Mouse (Mus musculus): ENCODE results near the gene Sppl2b. TPM values are rescaled to one million over a fixed set of nuclear protein-coding genes. Genes with fewer than 3 reads are reported as not detected.
"Not testable (repeated sequence)": the region's sequence is repeated elsewhere in the genome, so short reads cannot be mapped to it uniquely, and the experiment has no call there.

Sppl2b gene
- polyA plus RNA-seq, 1 experiment from 2014 or later = 63.9 TPM

DNA sequence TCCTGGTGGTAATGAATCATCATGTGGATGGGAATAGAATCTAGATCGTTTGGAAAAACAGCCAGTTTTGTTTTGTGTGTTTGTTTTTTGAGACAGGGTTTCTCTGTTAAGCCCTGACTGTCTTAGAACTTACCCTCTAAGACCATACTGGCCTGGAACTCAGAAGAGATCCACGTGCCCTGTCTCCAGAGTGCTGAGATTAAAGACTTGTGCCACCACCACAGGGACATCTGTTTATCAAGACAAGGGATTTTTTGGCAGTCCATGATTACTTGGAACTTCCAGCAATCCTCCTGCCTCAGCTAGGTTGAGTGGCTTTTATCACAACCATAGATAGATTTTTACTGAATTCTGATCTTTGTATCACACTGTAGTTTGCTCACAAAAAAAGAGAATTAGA lies 30.2 kb upstream of the Sppl2b start:
- H3K4me2 ChIP-seq = peak overlapping the region; percentile 35; the same call in 1 of the 2 replicates
- peaks cover 72% of the 10 kb centered on the region for H3K4me1 ChIP-seq (replicated peaks)

DNA sequence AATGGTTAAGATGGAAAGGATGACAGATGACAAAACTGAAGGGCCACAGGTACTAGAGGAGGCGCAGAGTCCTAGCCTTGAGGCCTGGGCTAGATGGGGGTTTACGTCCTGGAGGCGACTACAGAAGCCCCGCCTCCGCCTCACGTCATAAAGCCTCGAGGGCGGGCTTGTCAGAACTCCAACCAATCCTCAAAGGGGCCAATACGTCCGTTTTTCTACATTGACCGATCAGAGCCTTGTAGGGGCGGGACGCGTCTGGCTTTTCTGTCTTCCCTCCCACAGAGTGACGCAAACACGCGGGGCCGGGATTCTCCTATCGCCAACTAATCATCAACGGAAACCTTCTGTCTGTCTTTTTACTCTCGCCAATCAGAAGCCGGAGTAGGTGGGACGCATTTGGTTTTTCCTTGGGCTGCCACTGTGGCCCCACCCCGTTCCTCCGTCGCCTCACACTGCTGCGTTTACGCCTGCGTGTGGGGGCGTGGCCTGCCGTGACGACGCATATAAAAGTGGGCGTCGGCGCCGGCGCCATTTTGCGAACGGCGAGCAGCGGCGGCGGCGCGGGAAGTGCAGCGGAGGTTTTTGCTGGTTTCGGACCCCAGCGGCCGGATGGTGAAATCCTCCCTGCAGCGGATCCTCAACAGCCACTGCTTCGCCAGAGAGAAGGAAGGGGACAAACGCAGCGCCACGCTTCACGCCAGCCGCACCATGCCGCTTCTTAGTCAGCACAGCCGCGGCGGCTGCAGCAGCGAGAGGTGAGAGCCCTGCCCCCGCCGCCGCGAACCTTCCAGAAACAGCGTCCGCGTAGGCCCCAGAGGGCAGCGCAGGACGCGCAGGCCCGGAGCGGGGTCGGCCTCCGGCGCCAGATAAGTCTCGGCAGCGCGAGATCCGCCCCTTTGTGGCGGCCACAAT lies 28.7 kb upstream of the Sppl2b start, which contains the start of gene Oaz1:
Gene Oaz1 (plus strand): TSS at position 506 of the 912 bp plus-strand sequence.
- under 1% methylated on average over 81 of the region's 82 CpGs for WGBS (ENCODE audit: insufficient replicate concordance)
- Histone ChIP-seq H3K9ac (peak within 1 kb of the TSS; percentile 89), H3K27me3 (no peaks in the 10 kb centered on the region), H3K36me3 (replicated peaks) (peaks cover 40% of the 10 kb centered on the region), H3K9me3 (replicated peaks) (no peaks in the 10 kb centered on the region), H3K4me2 (peak within 1 kb of the TSS; percentile 93), H3K27ac (replicated peaks) (peak within 1 kb of the TSS; percentile 96), H3K4me3 (replicated peaks) (peak within 1 kb of the TSS; percentile 83), H3K4me1 (replicated peaks) (peaks cover 83% of the 10 kb centered on the region)
- peak; percentile 94 for ATAC-seq (ENCODE audit: insufficient read depth)

More for the DNA sequence above, 30.2 kb upstream of the Sppl2b start:
- Histone ChIP-seq H3K27me3 (no peaks in the 10 kb centered on the region), H3K27ac (replicated peaks) (peak overlapping the region; percentile 96), H3K9ac (peak overlapping the region; percentile 8; the same call in 1 of the 2 replicates), H3K36me3 (replicated peaks) (peaks cover 26% of the 10 kb centered on the region), H3K4me3 (replicated peaks) (no peak overlapping the region), H3K9me3 (replicated peaks) (no peaks in the 10 kb centered on the region)
- no peak for ATAC-seq (ENCODE audit: insufficient read depth)
- 37% methylated on average over 2 of the region's 2 CpGs for WGBS (ENCODE audit: insufficient replicate concordance)

DNA sequence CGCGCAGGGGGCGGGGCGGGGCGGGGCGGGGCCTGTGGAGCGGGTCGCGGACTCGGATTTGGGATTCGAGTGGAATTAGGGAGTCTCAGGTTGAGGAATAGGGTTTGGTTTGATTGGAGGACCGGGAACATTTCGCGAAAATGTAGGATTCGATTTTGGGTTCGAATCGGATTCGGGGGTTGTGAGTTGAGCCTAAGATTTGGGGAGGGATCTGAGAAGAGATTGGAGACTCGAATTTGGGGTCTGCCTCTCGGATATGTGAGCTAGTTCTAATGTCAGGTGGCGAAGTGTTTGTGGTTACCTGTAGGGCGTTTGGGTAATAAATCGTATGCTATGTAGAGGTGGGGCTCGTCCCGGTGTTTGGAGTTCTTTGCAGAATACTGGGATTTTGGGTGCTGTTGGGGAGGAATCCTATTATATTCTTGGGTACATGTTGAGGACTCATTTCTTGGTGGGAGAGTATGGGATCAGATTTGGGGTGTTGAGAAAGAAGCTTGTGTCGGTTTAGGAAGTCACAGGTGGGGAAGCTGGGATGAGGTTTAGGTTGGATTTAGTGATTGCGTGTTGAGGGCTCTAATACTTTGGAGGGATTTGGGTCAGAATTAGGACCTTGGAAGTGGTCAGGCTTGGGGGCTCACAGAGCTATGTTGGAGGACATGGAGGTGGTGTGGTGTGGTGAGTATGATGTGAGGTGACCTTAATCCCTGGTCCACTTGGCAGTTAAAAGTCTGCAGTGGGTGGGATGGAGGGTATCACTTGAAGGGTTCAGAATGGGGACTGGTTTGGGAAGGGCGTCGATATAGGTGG lies 27.8 kb upstream of the Sppl2b start:
- no peak for ATAC-seq (ENCODE audit: insufficient read depth)
- Histone ChIP-seq H3K9ac (peak overlapping the region; percentile 89), H3K4me2 (peak overlapping the region; percentile 93), H3K36me3 (replicated peaks) (peaks cover 40% of the 10 kb centered on the region), H3K9me3 (replicated peaks) (no peaks in the 10 kb centered on the region), H3K27me3 (peaks cover 1% of the 10 kb centered on the region; the same call in 1 of the 2 replicates), H3K4me1 (replicated peaks) (peaks cover 81% of the 10 kb centered on the region), H3K4me3 (replicated peaks) (peak overlapping the region; percentile 83), H3K27ac (replicated peaks) (peak overlapping the region; percentile 96)
- 6% methylated on average over 29 of the region's 29 CpGs for WGBS (ENCODE audit: insufficient replicate concordance)

DNA sequence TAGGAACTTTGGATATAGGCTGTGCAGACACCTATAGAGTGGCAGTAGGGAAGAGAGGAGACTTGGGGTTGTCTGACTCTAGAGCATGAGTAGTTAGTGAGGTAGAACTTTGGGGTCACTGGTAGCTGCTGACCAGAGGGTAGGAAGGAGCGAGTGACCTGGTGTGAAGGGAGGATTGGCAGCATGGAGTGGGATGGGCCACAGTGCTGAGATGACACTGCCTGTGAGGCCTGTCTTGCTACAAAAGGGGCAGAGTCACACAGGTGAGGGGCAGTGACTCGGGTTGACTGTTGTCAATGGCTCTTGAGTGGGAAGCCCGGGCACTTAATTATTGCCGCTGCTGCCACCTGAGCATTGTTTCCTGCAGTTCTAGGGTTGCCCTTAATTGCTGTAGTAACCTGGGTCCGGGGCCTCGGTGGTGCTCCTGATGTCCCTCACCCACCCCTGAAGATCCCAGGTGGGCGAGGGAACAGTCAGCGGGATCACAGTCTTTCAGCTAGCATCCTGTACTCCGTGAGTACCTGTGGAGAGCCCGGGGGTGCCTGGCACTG lies 27.1 kb upstream of the Sppl2b start:
- no peak for ATAC-seq (ENCODE audit: insufficient read depth)
- Histone ChIP-seq H3K4me3 (replicated peaks) (peak overlapping the region; percentile 83), H3K4me2 (peak overlapping the region; percentile 93), H3K9ac (peak overlapping the region; percentile 89), H3K4me1 (replicated peaks) (peaks cover 75% of the 10 kb centered on the region), H3K9me3 (replicated peaks) (no peaks in the 10 kb centered on the region), H3K27ac (replicated peaks) (peak overlapping the region; percentile 96), H3K27me3 (peaks cover 8% of the 10 kb centered on the region), H3K36me3 (replicated peaks) (peaks cover 40% of the 10 kb centered on the region)
- 75% methylated on average over 10 of the region's 10 CpGs for WGBS (ENCODE audit: insufficient replicate concordance)

DNA sequence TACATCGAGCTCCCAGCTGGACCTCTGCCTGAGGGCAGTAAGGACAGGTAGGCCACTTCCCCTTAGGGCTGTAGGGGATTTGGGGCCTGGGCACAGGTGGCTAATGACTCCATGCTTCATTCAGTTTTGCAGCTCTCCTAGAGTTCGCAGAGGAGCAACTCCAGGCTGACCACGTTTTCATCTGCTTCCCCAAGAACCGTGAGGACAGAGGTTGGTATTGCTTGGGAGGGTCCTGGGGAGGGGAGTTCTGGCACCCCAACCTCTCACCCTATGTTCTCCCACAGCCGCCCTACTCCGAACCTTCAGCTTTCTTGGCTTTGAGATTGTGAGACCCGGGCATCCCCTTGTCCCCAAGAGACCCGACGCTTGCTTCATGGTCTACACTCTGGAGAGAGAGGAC lies 26.5 kb upstream of the Sppl2b start:
- H3K27ac ChIP-seq (replicated peaks); ATAC-seq (ENCODE audit: insufficient read depth); H3K9ac ChIP-seq; H3K9me3 ChIP-seq (replicated peaks): not testable (repeated sequence)
- H3K36me3 ChIP-seq (replicated peaks) = peaks cover 40% of the 10 kb centered on the region
- peaks cover 14% of the 10 kb centered on the region for H3K27me3 ChIP-seq
- peak overlapping the region; percentile 83 for H3K4me3 ChIP-seq (replicated peaks)
- peaks cover 68% of the 10 kb centered on the region for H3K4me1 ChIP-seq (replicated peaks)
- H3K4me2 ChIP-seq = peak overlapping the region; percentile 93
- 81% methylated on average over 9 of the region's 9 CpGs for WGBS (ENCODE audit: insufficient replicate concordance)

DNA sequence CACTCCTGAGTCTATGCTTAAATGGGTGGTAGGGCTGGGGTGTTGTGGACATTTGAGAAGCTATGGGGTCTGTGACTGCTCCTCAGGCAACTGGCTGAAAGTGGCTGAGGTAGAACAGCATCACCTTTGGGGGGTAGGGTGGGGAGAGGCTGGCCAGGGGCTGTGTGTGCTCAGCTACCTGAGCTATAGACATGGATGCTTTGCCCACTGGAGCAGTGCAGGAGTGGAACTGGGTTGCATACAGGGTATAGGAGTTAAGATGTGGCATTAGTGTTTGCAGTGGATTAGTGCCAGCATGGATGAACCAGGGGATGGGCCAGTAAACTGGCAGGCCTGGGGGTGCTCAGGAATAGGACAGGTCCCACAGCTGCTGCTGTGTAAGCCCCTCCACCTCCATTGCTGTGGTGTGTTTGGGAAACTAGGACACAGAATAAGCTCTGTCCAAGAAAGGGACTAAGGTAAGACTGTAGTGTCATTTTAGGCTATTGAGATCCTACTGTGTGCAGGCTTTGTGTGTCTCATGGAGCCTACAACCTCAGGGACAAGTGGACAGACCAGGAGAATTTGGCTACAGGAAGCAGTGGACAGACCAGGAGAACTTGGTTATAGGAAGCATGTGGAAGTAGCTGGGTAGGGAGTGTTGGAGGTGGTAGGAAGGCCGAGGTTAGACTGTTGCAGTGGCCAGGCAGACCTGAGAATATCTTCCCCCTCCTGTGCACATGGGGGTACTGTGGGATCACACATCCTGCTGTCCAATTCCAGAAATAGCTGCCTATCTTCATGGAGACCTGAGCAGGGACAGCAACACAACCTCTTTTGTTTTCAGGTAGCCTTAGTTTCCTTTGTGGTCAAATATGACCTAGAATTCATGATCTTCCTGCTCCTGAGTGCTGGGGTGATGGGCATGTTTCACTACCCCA lies 25.5 kb upstream of the Sppl2b start:
- no peak for ATAC-seq (ENCODE audit: insufficient read depth)
- Histone ChIP-seq H3K27ac (replicated peaks) (peak overlapping the region; percentile 56), H3K36me3 (replicated peaks) (peaks cover 40% of the 10 kb centered on the region), H3K9me3 (replicated peaks) (no peaks in the 10 kb centered on the region), H3K4me3 (replicated peaks) (no peak overlapping the region), H3K27me3 (peaks cover 25% of the 10 kb centered on the region), H3K4me2 (peak overlapping the region; percentile 31; the same call in 1 of the 2 replicates), H3K4me1 (replicated peaks) (peaks cover 59% of the 10 kb centered on the region), H3K9ac (no peak overlapping the region)
- 61% methylated on average over 1 of the region's 1 CpGs for WGBS (ENCODE audit: insufficient replicate concordance)

DNA sequence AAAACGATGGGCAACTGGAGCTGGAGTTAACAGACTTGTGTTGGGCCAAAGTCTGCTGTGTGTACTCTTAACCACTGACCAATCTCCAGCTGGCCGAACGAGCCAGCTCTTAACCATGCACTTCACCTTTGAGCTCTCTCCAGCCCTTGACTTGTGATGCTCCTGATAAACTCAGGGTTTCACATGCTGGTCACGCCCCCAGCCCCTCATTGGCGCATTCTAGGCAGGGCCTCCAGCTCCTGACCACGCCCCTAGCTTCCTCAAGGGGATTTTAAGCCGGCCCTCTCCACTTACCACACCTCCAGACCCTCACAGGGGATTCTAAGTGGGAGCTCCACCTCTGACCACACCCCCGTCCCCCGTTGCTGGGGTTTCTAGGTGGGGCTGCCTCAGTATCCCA lies 23.9 kb upstream of the Sppl2b start:
- 2% methylated on average over 9 of the region's 9 CpGs for WGBS (ENCODE audit: insufficient replicate concordance)
- Histone ChIP-seq H3K4me3 (replicated peaks) (no peak overlapping the region), H3K36me3 (replicated peaks) (peaks cover 40% of the 10 kb centered on the region), H3K9me3 (replicated peaks) (no peaks in the 10 kb centered on the region), H3K27ac (replicated peaks) (peak overlapping the region; percentile 56), H3K4me2 (peak overlapping the region; percentile 31; the same call in 1 of the 2 replicates), H3K4me1 (replicated peaks) (peaks cover 50% of the 10 kb centered on the region), H3K27me3 (peaks cover 40% of the 10 kb centered on the region), H3K9ac (no peak overlapping the region)
- no peak for ATAC-seq (ENCODE audit: insufficient read depth)

DNA sequence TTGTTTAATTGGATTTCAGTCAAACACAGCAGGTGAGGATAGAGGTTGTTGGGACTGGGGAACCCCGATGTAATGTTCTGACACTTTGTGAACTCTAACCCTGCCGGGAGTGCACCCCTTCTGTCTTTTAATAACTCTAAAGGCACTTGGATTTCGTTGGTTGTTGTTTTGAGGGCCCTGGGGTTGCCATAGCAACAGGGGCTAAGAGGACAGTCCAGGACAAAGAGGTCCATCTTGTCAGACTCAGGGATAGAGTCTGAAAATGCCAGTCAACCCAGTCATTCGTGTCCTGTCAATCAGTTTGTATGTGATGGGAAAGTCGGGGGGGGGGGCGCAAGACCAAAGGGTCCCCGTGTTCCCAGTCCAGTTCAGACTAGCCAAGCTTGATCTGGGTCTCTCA lies 22.3 kb upstream of the Sppl2b start:
- H3K4me2 ChIP-seq = no peak overlapping the region
- H3K27ac ChIP-seq (replicated peaks) = no peak overlapping the region
- no peak overlapping the region for H3K9ac ChIP-seq
- H3K27me3 ChIP-seq = peaks cover 57% of the 10 kb centered on the region
- no peaks in the 10 kb centered on the region for H3K9me3 ChIP-seq (replicated peaks)
- 65% methylated on average over 7 of the region's 7 CpGs for WGBS (ENCODE audit: insufficient replicate concordance)
- peaks cover 32% of the 10 kb centered on the region for H3K36me3 ChIP-seq (replicated peaks)
- no peak overlapping the region for H3K4me3 ChIP-seq (replicated peaks)
- ATAC-seq (ENCODE audit: insufficient read depth) = no peak
- H3K4me1 ChIP-seq (replicated peaks) = peaks cover 49% of the 10 kb centered on the region

DNA sequence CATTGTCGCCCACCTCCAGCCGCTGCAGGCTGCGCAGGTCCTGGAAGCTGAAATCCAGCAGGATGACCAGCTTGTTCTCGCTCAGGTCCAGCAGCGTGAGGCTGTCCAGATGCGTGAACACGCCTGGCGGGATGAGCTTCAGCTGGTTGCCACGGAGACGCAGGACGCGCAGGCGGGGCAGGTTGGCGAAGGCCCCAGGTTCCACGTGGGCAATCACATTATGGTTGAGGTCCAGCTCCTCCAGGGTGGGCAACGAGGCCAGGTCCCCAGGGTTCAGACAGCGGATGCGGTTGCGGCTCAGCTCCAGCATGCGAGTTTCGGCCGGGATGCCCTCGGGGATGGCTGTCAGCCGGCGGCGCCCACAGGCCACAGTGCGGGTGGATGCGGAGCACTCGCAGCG lies 19.5 kb upstream of the Sppl2b start:
- Histone ChIP-seq H3K9ac (no peak overlapping the region), H3K4me1 (replicated peaks) (peaks cover 24% of the 10 kb centered on the region), H3K27me3 (peaks cover 85% of the 10 kb centered on the region), H3K36me3 (replicated peaks) (peaks cover 6% of the 10 kb centered on the region), H3K9me3 (replicated peaks) (no peaks in the 10 kb centered on the region), H3K4me2 (no peak overlapping the region), H3K27ac (replicated peaks) (no peak overlapping the region), H3K4me3 (replicated peaks) (no peak overlapping the region)
- WGBS (ENCODE audit: insufficient replicate concordance) = 59% methylated on average over 30 of the region's 30 CpGs
- no peak for ATAC-seq (ENCODE audit: insufficient read depth)

DNA sequence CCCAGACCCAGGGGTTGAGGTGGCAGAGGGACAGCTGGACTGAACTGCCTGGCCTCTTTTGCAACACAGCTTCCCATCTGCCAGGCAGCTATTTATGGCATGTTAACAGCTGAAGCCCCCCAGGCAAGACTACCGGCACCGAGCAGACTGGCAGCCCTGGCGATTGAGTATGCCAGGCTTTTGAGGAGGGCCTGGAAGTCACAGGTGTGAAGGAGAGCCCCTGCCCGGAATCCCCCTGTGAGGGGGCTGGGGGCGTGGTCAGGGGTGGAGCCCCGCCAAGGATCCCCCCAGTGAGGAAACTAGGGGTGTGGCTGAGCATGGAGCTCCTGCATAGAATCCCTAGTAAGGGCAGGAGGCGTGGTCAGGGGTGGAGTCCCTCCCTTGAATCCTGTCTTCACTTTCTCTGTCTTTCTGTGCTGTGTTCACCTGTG lies 18.1 kb upstream of the Sppl2b start:
- H3K27ac ChIP-seq (replicated peaks) = no peak overlapping the region
- H3K4me3 ChIP-seq (replicated peaks) = no peak overlapping the region
- no peaks in the 10 kb centered on the region for H3K36me3 ChIP-seq (replicated peaks)
- WGBS (ENCODE audit: insufficient replicate concordance) = 38% methylated on average over 7 of the region's 7 CpGs
- H3K9ac ChIP-seq = no peak overlapping the region
- ATAC-seq (ENCODE audit: insufficient read depth) = no peak
- H3K9me3 ChIP-seq (replicated peaks) = no peaks in the 10 kb centered on the region
- peaks cover 11% of the 10 kb centered on the region for H3K4me1 ChIP-seq (replicated peaks)
- no peak overlapping the region for H3K4me2 ChIP-seq
- peaks cover 98% of the 10 kb centered on the region for H3K27me3 ChIP-seq
